Mouse (Mus musculus): Measurements from ENCODE around the gene Pdgfc. TPM values are rescaled to one million over a fixed set of nuclear protein-coding genes. Genes with fewer than 3 reads are reported as not detected.

Gene Pdgfc
- polyA plus RNA-seq, 1 experiment from 2014 or later: 0.88 TPM

DNA sequence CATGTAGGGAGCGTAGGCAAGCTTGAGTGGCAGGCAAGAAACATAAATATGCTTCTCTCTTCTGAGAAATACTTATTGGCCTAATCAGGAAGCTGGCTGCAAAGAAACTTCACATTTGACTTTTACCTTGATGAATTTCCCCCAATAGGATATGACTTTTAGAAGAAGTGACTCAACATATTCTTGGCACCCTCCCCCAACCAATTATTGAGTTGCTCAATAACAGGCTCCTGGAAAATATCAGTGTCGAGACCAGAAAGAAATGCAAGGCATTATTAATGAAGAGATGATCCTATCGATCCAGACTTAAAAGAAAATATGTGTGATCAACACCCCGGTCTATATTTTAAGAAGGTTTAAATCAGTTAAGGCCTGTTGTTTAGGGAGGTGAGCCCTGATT lies 125.9 kb downstream of the Pdgfc start:
- no peak overlapping the region for H3K9ac ChIP-seq (replicated peaks)
- no peak overlapping the region for H3K27ac ChIP-seq (ENCODE audit: low read depth)
- WGBS (ENCODE audit: insufficient replicate concordance): 82% methylated on average over 4 of the region's 4 CpGs
- H3K4me3 ChIP-seq (ENCODE audit: low read depth, low read length): no peak overlapping the region
- H3K27me3 ChIP-seq (ENCODE audit: insufficient read depth, low read length): no peaks in the 10 kb centered on the region
- no peaks in the 10 kb centered on the region for H3K4me1 ChIP-seq (ENCODE audit: insufficient read depth)
- DNase-seq (no peak), ATAC-seq (no peak)
- no peak for TF ChIP-seq CTCF (IDR thresholded peaks at IDR 0.05; ENCODE audit: low read depth)
- TF ChIP-seq EP300 (IDR thresholded peaks at IDR 0.05; ENCODE audit: low read depth): no peak
- no peaks in the 10 kb centered on the region for H3K9me3 ChIP-seq (ENCODE audit: low read length)
- H3K4me2 ChIP-seq (ENCODE audit: low read depth, low read length): no peak overlapping the region
- H3K36me3 ChIP-seq (replicated peaks; ENCODE audit: insufficient read depth, low read length): no peaks in the 10 kb centered on the region

DNA sequence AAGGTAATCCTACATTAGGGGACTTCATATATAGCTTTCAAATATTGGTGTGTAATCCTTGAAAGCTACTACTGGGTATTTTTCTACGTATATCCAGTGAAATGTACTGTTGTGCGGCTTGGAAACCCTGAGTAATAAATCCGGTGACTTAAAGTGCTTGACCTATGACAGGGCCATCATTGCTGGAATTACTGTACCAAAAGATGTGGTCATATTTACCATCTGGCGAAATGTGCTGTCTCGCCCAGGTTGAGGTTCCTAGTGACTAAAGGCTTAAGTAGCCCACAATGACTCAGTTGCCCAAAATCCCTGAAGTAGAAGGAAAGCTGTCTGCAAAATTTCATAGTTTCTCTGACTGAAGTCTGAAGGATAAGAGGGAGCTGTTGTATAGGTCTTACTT lies 127.9 kb downstream of the Pdgfc start:
- Histone ChIP-seq H3K27ac (ENCODE audit: low read depth) (no peak overlapping the region), H3K27me3 (ENCODE audit: insufficient read depth, low read length) (no peaks in the 10 kb centered on the region), H3K9me3 (ENCODE audit: low read length) (no peaks in the 10 kb centered on the region), H3K36me3 (replicated peaks; ENCODE audit: insufficient read depth, low read length) (no peaks in the 10 kb centered on the region), H3K4me3 (ENCODE audit: low read depth, low read length) (no peak overlapping the region), H3K4me2 (ENCODE audit: low read depth, low read length) (no peak overlapping the region), H3K4me1 (ENCODE audit: insufficient read depth) (no peaks in the 10 kb centered on the region), H3K9ac (replicated peaks) (no peak overlapping the region)
- ATAC-seq (no peak), DNase-seq (no peak)
- TF ChIP-seq EP300 (IDR thresholded peaks at IDR 0.05; ENCODE audit: low read depth): no peak
- TF ChIP-seq CTCF (IDR thresholded peaks at IDR 0.05; ENCODE audit: low read depth): no peak
- 83% methylated on average over 5 of the region's 5 CpGs for WGBS (ENCODE audit: insufficient replicate concordance)

DNA sequence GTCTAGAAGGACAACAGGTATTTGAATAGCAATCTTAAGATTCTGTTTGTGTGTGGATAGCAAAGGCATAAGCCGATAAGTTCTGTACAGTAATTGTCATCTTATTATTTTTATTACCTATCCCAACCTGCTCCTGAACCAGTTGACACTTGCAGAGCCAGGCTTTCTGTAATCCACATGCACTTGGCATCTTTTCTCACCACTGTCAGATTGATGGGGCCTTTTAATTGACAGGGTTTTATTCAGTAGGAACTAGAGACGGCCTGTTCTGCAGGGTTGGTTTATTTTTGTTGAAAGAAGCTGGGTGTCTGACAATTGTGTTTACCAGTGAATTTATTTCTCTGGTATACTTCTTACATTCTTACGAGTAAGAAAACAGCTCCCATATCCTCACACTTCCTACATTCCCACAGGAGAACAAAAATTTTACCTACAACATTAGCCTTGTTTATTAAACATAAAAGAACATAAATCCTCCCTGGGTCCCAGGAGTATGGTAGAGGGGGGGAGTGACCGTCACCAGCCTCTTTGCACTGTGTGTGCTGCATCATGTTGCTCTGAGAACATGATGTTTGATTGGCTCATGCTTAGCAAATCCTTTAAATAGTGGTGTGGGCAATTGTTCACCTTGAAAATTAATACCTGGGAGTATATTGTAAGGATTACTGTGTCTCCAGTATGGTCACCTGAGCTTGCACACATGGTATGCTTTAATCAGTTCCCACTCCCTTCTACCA lies 134.0 kb downstream of the Pdgfc start:
- no peak for ATAC-seq
- H3K27me3 ChIP-seq (ENCODE audit: insufficient read depth, low read length): no peaks in the 10 kb centered on the region
- H3K4me2 ChIP-seq (ENCODE audit: low read depth, low read length): no peak overlapping the region
- no peak for DNase-seq
- no peaks in the 10 kb centered on the region for H3K9me3 ChIP-seq (ENCODE audit: low read length)
- H3K9ac ChIP-seq (replicated peaks): no peak overlapping the region
- no peak overlapping the region for H3K4me3 ChIP-seq (ENCODE audit: low read depth, low read length)
- no peak for TF ChIP-seq EP300 (IDR thresholded peaks at IDR 0.05; ENCODE audit: low read depth)
- no peak for TF ChIP-seq CTCF (IDR thresholded peaks at IDR 0.05; ENCODE audit: low read depth)
- no peaks in the 10 kb centered on the region for H3K36me3 ChIP-seq (replicated peaks; ENCODE audit: insufficient read depth, low read length)
- no peaks in the 10 kb centered on the region for H3K4me1 ChIP-seq (ENCODE audit: insufficient read depth)
- H3K27ac ChIP-seq (ENCODE audit: low read depth): no peak overlapping the region
- 77% methylated on average over 4 of the region's 4 CpGs for WGBS (ENCODE audit: insufficient replicate concordance)

DNA sequence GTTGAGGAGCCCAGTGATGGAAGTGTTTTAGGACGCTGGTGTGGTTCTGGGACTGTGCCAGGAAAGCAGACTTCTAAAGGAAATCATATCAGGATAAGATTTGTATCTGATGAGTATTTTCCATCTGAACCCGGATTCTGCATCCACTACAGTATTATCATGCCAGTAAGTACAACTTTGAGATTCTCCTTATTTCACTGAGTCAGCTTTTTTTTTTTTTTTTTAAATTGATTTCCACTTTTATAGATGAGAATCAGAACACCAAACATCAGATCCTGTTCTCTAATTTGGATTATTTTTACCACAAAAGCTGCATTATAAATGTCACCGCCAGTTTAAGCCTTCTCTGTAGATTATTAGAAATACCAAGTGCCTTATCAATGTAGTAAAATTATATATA lies 138.6 kb downstream of the Pdgfc start:
- Histone ChIP-seq H3K27me3 (ENCODE audit: insufficient read depth, low read length) (no peaks in the 10 kb centered on the region), H3K9me3 (ENCODE audit: low read length) (no peaks in the 10 kb centered on the region), H3K4me1 (ENCODE audit: insufficient read depth) (no peaks in the 10 kb centered on the region), H3K27ac (ENCODE audit: low read depth) (no peak overlapping the region), H3K4me2 (ENCODE audit: low read depth, low read length) (no peak overlapping the region), H3K4me3 (ENCODE audit: low read depth, low read length) (no peak overlapping the region), H3K36me3 (replicated peaks; ENCODE audit: insufficient read depth, low read length) (no peaks in the 10 kb centered on the region), H3K9ac (replicated peaks) (no peak overlapping the region)
- ATAC-seq (no peak), DNase-seq (no peak)
- no peak for TF ChIP-seq EP300 (IDR thresholded peaks at IDR 0.05; ENCODE audit: low read depth)
- no peak for TF ChIP-seq CTCF (IDR thresholded peaks at IDR 0.05; ENCODE audit: low read depth)
- WGBS (ENCODE audit: insufficient replicate concordance): 69% methylated on average over 3 of the region's 3 CpGs

DNA sequence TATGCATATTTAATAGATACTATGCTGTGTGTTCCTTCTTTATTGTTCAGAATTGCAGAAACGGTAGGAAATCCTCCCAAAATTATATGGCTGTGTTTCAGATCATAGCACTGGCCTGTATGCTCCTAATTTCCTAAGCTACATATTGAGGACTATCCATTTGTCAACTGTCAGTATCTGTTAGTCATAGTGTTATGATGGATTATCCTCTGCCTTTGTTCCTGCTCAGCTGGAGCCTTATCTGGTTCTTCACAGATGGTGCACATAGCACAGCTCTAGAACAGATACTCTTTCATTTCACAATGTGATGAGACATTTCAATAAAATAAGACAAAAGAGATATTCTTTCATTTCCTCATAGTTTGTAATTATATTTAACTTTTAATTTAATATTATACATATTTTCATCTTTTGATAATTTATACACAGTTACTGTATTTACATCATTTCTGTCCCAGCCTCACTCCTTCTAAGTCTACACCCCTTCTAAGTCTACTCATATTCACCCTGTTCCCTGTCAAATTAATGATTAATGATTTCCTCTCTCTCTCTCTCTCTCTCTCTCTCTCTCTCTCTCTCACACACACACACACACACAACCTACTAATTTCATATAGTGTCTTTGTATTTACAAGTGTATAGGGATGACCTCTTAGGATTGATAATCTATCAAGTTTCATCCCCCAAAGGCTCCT lies 145.2 kb downstream of the Pdgfc start:
- no peaks in the 10 kb centered on the region for H3K27me3 ChIP-seq (ENCODE audit: insufficient read depth, low read length)
- ATAC-seq (no peak), DNase-seq (no peak)
- H3K27ac ChIP-seq (ENCODE audit: low read depth): no peak overlapping the region
- H3K36me3 ChIP-seq (replicated peaks; ENCODE audit: insufficient read depth, low read length): no peaks in the 10 kb centered on the region
- no peak overlapping the region for H3K4me3 ChIP-seq (ENCODE audit: low read depth, low read length)
- no peak overlapping the region for H3K9ac ChIP-seq (replicated peaks)
- H3K9me3 ChIP-seq (ENCODE audit: low read length): no peaks in the 10 kb centered on the region
- TF ChIP-seq CTCF (IDR thresholded peaks at IDR 0.05; ENCODE audit: low read depth): no peak
- TF ChIP-seq EP300 (IDR thresholded peaks at IDR 0.05; ENCODE audit: low read depth): no peak
- 87% methylated on average over 1 of the region's 1 CpGs for WGBS (ENCODE audit: insufficient replicate concordance)
- H3K4me1 ChIP-seq (ENCODE audit: insufficient read depth): no peaks in the 10 kb centered on the region
- no peak overlapping the region for H3K4me2 ChIP-seq (ENCODE audit: low read depth, low read length)

DNA sequence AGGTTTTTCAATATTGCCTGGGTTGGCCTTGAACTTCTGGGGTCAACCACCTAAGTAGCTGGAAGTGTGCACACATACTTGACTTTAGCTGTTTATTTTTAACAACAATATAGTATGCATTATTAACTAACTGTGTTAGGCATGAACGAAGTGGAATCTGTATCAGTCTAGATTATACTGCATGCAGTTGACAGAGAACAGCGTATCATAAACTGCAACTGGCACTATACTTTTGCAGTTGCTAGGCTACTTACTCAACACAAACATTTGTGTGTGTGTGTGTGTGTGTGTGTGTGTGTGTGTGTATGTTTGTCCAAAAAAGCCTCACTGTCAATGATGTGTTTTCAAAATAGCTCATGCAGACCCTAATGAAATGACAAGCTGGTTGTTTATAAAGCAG lies 160.7 kb downstream of the Pdgfc start:
- Histone ChIP-seq H3K4me3 (ENCODE audit: low read depth, low read length) (no peak overlapping the region), H3K36me3 (replicated peaks; ENCODE audit: insufficient read depth, low read length) (no peaks in the 10 kb centered on the region), H3K27ac (ENCODE audit: low read depth) (no peak overlapping the region), H3K4me1 (ENCODE audit: insufficient read depth) (no peaks in the 10 kb centered on the region), H3K9ac (replicated peaks) (no peak overlapping the region), H3K4me2 (ENCODE audit: low read depth, low read length) (no peak overlapping the region), H3K9me3 (ENCODE audit: low read length) (no peaks in the 10 kb centered on the region), H3K27me3 (ENCODE audit: insufficient read depth, low read length) (no peaks in the 10 kb centered on the region)
- DNase-seq: no peak
- WGBS (ENCODE audit: insufficient replicate concordance): 63% methylated on average over 2 of the region's 2 CpGs
- no peak for TF ChIP-seq EP300 (IDR thresholded peaks at IDR 0.05; ENCODE audit: low read depth)
- TF ChIP-seq CTCF (IDR thresholded peaks at IDR 0.05; ENCODE audit: low read depth): no peak
- no peak for ATAC-seq

Measured in liver, postnatal 0 days (tissue).